Mouse (Mus musculus): ENCODE measurements around the gene Gm20503.

DNA sequence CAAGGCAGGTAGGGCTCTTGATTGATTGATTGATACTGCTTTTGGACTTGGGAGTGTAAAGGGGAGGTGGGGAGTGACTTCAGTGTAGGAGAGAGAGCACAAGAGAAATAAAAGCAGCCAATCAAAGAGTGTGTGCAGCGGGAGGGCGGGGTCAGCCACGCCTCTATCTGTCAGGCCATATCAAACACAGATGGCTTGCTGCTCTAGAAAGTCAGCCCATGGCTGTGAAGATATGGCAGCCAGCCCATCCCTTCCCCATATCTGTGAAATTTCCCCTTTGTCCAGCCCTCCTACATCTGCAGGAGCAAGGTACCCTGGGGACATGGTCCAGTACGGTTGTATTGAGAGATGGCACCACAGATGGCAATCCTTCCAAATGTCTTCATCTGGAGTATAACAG is 32.3 kb upstream of the Gm20503 start:
- TF ChIP-seq CTCF (IDR thresholded peaks at IDR 0.05 in 2 of 3, conservative IDR thresholded peaks at IDR 0.05 in 1 of 3; ENCODE audit: control insufficient read depth in 1 of 3, insufficient read depth in 1 of 3, low read depth in 2 of 3, low read length in 3 of 3, poor library complexity in 1 of 3, severe bottlenecking in 1 of 3) (no peak), POLR2A (IDR thresholded peaks at IDR 0.05; ENCODE audit: control insufficient read depth in 1 of 2, insufficient read depth in 1 of 2, low read depth in 1 of 2, low read length in 2 of 2, poor library complexity in 1 of 2) (no peak), UBTF (IDR thresholded peaks at IDR 0.05; ENCODE audit: borderline replicate concordance, insufficient read depth, low read depth, low read length) (no peak), MAZ (IDR thresholded peaks at IDR 0.05; ENCODE audit: low read depth, low read length) (no peak; the same call in 1 of the 2 replicates), RCOR1 (IDR thresholded peaks at IDR 0.05; ENCODE audit: low read depth, low read length) (0 out of 2 replicates have a peak, but pooled peaks have one; percentile 8), USF1 (IDR thresholded peaks at IDR 0.05; ENCODE audit: low read depth, low read length) (no peak), USF2 (IDR thresholded peaks at IDR 0.05; ENCODE audit: borderline replicate concordance in 1 of 2, insufficient read depth in 1 of 2, low read depth in 1 of 2, low read length in 2 of 2) (no peak), EP300 (IDR thresholded peaks at IDR 0.05; ENCODE audit: low read depth in 1 of 2, low read length in 2 of 2) (peak; percentile 60 to 71), ZMIZ1 (IDR thresholded peaks at IDR 0.05; ENCODE audit: low read depth, low read length) (no peak), POLR2AphosphoS5 (IDR thresholded peaks at IDR 0.05; ENCODE audit: borderline replicate concordance, low read depth, low read length) (no peak)
